Mouse (Mus musculus) brain, embryonic 14.5 days (tissue): ENCODE measurements around the gene Zfp710.

ENCODE experiments used
- CTCF ChIP-seq: fragments of 200-500 bp; IDR thresholded peaks from 2 replicates; pipeline ENCODE4 v1.5.1; 2012; ENCODE audit warnings: inconsistent platforms, mild to moderate bottlenecking, moderate library complexity, borderline replicate concordance; ENCODE audit not compliant: insufficient read depth, insufficient read length; ENCODE audit errors: extremely low read depth
- POLR2A ChIP-seq: fragments of 200-500 bp; IDR thresholded peaks from 2 replicates; pipeline ENCODE4 v1.6.1; 2012; ENCODE audit warnings: mild to moderate bottlenecking, inconsistent platforms, borderline replicate concordance; ENCODE audit not compliant: poor library complexity, insufficient read depth, insufficient read length, severe bottlenecking; ENCODE audit errors: extremely low read depth

DNA sequence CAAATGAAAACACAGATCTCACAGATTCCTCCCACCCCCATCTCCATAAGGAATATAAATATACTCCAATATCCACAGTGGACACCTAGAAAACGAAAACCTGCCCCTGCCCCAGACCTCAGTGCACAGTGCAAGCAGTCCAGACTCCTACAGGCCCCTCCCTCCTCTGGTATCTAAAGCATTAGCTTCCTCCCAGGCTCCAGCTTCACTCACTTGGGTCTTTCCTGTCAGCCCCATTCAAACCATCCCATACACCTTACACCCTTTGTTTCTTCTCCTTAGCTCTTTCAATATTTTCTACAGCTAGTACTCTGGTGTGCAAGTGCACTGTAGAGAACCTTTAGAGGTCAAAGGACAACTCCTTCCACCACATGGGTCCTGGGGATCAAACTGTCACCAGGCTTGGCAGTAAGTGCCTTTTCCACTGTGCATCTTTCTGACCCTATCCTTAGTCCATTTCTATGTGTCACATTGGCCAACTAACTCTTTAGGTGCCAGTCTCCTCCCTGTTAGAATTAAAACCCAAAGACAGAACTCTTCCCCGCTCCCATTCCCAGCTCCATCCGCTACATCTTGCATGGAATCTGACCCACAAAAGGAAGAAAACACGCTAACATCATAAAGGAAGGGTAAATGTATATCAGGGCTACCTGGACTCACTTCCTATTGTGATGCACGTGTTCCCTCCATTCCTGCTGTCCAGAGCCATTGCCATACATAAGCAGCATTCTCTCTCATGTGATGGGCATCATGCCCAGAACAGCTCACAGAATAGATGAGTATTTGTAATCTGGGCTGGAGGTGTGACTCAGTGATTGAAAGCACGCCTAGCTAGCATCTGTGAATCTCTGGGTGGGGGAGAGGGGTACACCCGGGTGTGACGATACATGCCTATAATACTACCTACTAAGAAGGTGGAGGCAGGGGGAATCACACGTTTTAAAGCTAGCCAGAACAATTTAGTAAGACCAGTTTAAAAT lies 86.7 kb downstream of the Zfp710 start:
- TF ChIP-seq POLR2A (no peak), CTCF (no peak)
